Mouse (Mus musculus): ENCODE measurements around the gene Morf4l2.
"Not testable (repeated sequence)": the region's sequence is repeated elsewhere in the genome, so short reads cannot be mapped to it uniquely, and the experiment has no call there.

Gene Morf4l2

GRCm38 (mm10) chrX:136743459-136743858 lies at the start of gene Morf4l2:
Gene Morf4l2 (minus strand): TSS chrX:136743690.
- DNase-seq (ENCODE audit: low spot score): no peak

- no peak for DNase-seq (ENCODE audit: low spot score)
Observed at GRCm38 (mm10) chrX:136789446-136789845, 46.0 kb upstream of the Morf4l2 start.

GRCm38 (mm10) chrX:136780041-136780440 lies 36.6 kb upstream of the Morf4l2 start, which contains the start of gene Glra4:
Gene Glra4 (minus strand): TSS chrX:136780141.
- DNase-seq (ENCODE audit: low spot score): no peak

GRCm38 (mm10) chrX:136779262-136779661 lies 35.8 kb upstream of the Morf4l2 start:
- DNase-seq (ENCODE audit: low spot score): no peak

GRCm38 (mm10) chrX:136778046-136778445 lies 34.6 kb upstream of the Morf4l2 start:
- DNase-seq (ENCODE audit: low spot score): peak; percentile 8

GRCm38 (mm10) chrX:136773035-136773434 lies 29.5 kb upstream of the Morf4l2 start:
- no peak for DNase-seq (ENCODE audit: low spot score)

- peak; percentile 38 for DNase-seq (ENCODE audit: low spot score)
Observed at GRCm38 (mm10) chrX:136761103-136762074, 17.9 kb upstream of the Morf4l2 start.

- DNase-seq (ENCODE audit: low spot score): no peak
Observed at GRCm38 (mm10) chrX:136755464-136755863, 12.0 kb upstream of the Morf4l2 start.

- no peak for DNase-seq (ENCODE audit: low spot score)
Observed at GRCm38 (mm10) chrX:136749329-136749728, 5.8 kb upstream of the Morf4l2 start.

GRCm38 (mm10) chrX:136744663-136745062 lies 1.2 kb upstream of the Morf4l2 start:
- DNase-seq (ENCODE audit: low spot score): peak; percentile 5

- DNase-seq (ENCODE audit: low spot score): peak; percentile 78
Observed at GRCm38 (mm10) chrX:136742661-136743103, 808 bp downstream of the Morf4l2 start.

GRCm38 (mm10) chrX:136742241-136742640 lies 1.2 kb downstream of the Morf4l2 start:
- DNase-seq (ENCODE audit: low spot score): no peak

GRCm38 (mm10) chrX:136741651-136742201 lies 1.8 kb downstream of the Morf4l2 start:
- peak; percentile 83 for DNase-seq (ENCODE audit: low spot score)

GRCm38 (mm10) chrX:136740791-136741650 lies 2.5 kb downstream of the Morf4l2 start:
- DNase-seq (ENCODE audit: low spot score): peak; percentile 95

- DNase-seq (ENCODE audit: low spot score): peak; percentile 39
Observed at GRCm38 (mm10) chrX:136740087-136740790, 3.3 kb downstream of the Morf4l2 start.

- no peak for DNase-seq (ENCODE audit: low spot score)
Observed at GRCm38 (mm10) chrX:136732016-136732415, 11.5 kb downstream of the Morf4l2 start.

GRCm38 (mm10) chrX:136714742-136715474 lies 28.6 kb downstream of the Morf4l2 start:
- not testable (repeated sequence) for DNase-seq (ENCODE audit: low spot score)

GRCm38 (mm10) chrX:136708782-136709181 lies 34.7 kb downstream of the Morf4l2 start:
- no peak for DNase-seq (ENCODE audit: low spot score)

- DNase-seq (ENCODE audit: low spot score): peak; percentile 12
Observed at GRCm38 (mm10) chrX:136708168-136708681, 35.3 kb downstream of the Morf4l2 start.

- DNase-seq (ENCODE audit: low spot score): peak; percentile 50
Observed at GRCm38 (mm10) chrX:136707446-136708167, 35.9 kb downstream of the Morf4l2 start, which contains the start of gene Tceal1. Gene Tceal1 (plus strand): TSS chrX:136707982.
